Mouse (Mus musculus) neural tube, embryonic 14.5 days (tissue): ENCODE results near the gene Nr4a2. TPM values are rescaled to one million over a fixed set of nuclear protein-coding genes. Genes with fewer than 3 reads are reported as not detected.

Experiments
- ATAC-seq: fragments of 200-750 bp; cut with Nextera tagmentation; 2 replicates; pipeline ENCODE4 v1.8.0; 2017; ENCODE audit warnings: low read depth, mild to moderate bottlenecking, moderate TSS enrichment, moderate library complexity
- H3K27ac ChIP-seq: fragments of 300-500 bp; sonication (generic); 2 replicates; pipeline ENCODE4 v1.5.1; 2014; ENCODE audit warnings: low read depth, mild to moderate bottlenecking, control low read depth, low read length, moderate library complexity, mixed read lengths
- H3K27me3 ChIP-seq: fragments of 300-500 bp; sonication (generic); 2 replicates; pipeline ENCODE4 v1.6.1; 2014; ENCODE audit warnings: low read length; ENCODE audit not compliant: control insufficient read depth, insufficient read depth
- H3K36me3 ChIP-seq: fragments of 300-500 bp; sonication (generic); 2 replicates; pipeline ENCODE4 v1.6.1; 2014; ENCODE audit warnings: low read length, mixed read lengths; ENCODE audit not compliant: control insufficient read depth, insufficient read depth
- H3K4me1 ChIP-seq: fragments of 300-500 bp; sonication (generic); 2 replicates; pipeline ENCODE4 v1.6.1; 2014; ENCODE audit warnings: low read length; ENCODE audit not compliant: control insufficient read depth, insufficient read depth
- H3K4me2 ChIP-seq: fragments of 300-500 bp; sonication (generic); 2 replicates; pipeline ENCODE4 v1.6.1; 2014; ENCODE audit warnings: mild to moderate bottlenecking, low read depth, low read length, control low read depth
- H3K4me3 ChIP-seq: fragments of 300-500 bp; sonication (generic); 2 replicates; pipeline ENCODE4 v1.5.1; 2014; ENCODE audit warnings: low read depth, low read length, control low read depth, mixed read lengths
- H3K9ac ChIP-seq: fragments of 300-500 bp; sonication (generic); replicated peaks from 2 replicates; pipeline ENCODE4 v1.6.1; 2014; ENCODE audit warnings: low read depth, mild to moderate bottlenecking, control low read depth, low read length, mixed read lengths
- H3K9me3 ChIP-seq: fragments of 300-500 bp; sonication (generic); 2 replicates; pipeline ENCODE4 v1.6.1; 2016; ENCODE audit warnings: low read length; ENCODE audit not compliant: control insufficient read depth
- WGBS: fragments of 180-500 bp; shearing (Covaris S2); extraction: QIAGEN DNeasy Blood & Tissue Kit; methylation state at CpG from one replicate; pipeline ENCODE4 v1.1.7; 2014; 5-methylcytosine and 5-hydroxymethylcytosine counted together
- polyA plus RNA-seq: library from polyadenylated mRNA; unstranded; fragments of >200 nt; fragmentation: Nextera tagmentation; extraction: Ambion mirVana; gene quantifications from 2 replicates; pipeline ENCODE4 v1.2.1, GENCODE M21; 2014

The Nr4a2 gene
- polyA plus RNA-seq, 1 experiment from 2014 or later: 24.7 TPM

DNA sequence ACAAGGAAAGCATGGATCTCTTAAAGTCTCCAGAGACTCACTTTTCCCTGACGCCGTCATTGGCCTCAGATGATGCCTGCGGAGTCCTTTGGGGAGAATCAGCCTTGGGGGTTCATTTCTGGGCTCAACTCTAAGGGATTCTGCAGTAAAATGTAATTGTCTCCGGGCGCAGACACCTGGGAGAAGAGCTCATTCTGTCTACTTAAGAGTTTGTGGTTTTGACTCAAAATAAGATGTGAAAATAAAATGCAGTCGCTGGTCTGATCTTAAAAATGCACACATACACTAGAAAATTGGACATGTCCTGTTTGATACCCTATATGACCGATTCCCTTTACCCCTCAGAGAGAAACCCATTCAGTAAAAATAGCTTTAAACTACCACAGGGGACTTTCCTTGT is 18.4 kb downstream of the Nr4a2 start:
- peaks cover 4% of the 10 kb centered on the region; the same call in 1 of the 2 replicates for H3K4me1 ChIP-seq
- no peaks in the 10 kb centered on the region for H3K36me3 ChIP-seq
- peaks cover 69% of the 10 kb centered on the region for H3K27me3 ChIP-seq
- no peak overlapping the region for H3K4me2 ChIP-seq
- 5% methylated on average over 7 of the region's 7 CpGs for WGBS
- no peak overlapping the region for H3K4me3 ChIP-seq
- H3K9ac ChIP-seq: no peak overlapping the region
- no peak overlapping the region for H3K27ac ChIP-seq
- no peak for ATAC-seq
- no peaks in the 10 kb centered on the region for H3K9me3 ChIP-seq

DNA sequence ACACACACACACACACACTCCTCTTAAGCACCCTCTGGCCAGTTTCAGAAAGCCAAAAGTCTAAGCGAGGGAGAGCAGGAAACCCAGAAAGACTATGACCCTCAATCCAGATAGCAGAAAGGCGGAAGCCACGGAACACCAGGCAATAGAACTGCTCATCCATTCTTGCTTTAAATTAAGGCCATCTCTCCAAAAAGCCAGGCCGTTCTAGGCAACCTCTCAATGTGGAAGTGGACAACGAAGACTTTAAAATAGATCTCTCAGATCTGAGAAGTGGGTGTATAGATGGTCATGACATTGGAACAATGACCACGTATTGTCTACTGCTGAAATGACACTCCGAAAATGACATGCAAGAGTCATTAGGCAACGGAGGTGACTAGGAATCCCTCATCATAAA is 19.1 kb downstream of the Nr4a2 start:
- no peak overlapping the region for H3K4me2 ChIP-seq
- H3K9me3 ChIP-seq: no peaks in the 10 kb centered on the region
- H3K9ac ChIP-seq: no peak overlapping the region
- no peak overlapping the region for H3K27ac ChIP-seq
- H3K4me3 ChIP-seq: no peak overlapping the region
- no peak for ATAC-seq
- H3K36me3 ChIP-seq: no peaks in the 10 kb centered on the region
- H3K4me1 ChIP-seq: peaks cover 4% of the 10 kb centered on the region; the same call in 1 of the 2 replicates
- 1% methylated on average over 8 of the region's 8 CpGs for WGBS
- H3K27me3 ChIP-seq: peaks cover 68% of the 10 kb centered on the region

DNA sequence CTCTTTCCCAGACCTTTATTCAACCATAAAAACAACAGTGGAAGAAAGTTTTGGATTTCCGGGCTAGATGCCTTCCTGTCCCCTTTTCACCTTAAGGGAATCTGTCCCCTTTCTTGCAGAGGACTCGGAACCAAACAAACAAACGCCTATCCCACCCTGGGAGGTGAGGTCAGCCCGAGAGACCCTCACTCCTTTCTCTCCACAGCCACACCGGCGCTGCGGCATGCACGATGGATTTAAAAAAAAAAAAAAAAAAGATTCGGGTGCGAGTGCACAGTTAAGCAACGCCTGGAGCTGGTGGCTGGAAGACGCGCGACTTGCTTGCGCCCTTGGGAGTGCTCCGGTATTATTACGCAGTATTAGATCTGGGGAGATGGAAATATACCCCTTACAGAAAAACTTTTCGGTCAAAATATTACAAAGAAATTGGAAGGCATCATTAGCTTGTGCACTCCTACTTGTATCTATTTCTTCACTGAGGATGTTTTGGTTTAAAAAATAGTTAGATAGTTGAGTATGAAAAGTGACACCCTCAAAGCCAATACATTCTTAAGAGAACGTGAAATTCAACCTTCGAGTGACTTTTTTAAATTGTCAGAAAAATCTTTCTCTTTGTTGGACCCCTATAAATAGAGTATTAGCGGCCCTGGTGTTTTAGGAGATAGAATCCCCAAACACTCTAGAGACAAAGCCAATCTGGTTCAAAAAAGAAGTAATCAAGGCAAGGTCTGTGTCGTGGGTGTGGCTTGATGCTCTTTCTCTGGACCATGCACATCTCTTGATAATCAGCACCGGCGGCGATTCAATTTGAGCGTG is 19.8 kb downstream of the Nr4a2 start:
- Histone ChIP-seq H3K4me2 (no peak overlapping the region), H3K27me3 (peaks cover 72% of the 10 kb centered on the region), H3K4me3 (no peak overlapping the region), H3K27ac (no peak overlapping the region), H3K36me3 (no peaks in the 10 kb centered on the region), H3K9me3 (no peaks in the 10 kb centered on the region), H3K9ac (no peak overlapping the region), H3K4me1 (peaks cover 4% of the 10 kb centered on the region; the same call in 1 of the 2 replicates)
- no peak for ATAC-seq
- 2% methylated on average over 26 of the region's 26 CpGs for WGBS

DNA sequence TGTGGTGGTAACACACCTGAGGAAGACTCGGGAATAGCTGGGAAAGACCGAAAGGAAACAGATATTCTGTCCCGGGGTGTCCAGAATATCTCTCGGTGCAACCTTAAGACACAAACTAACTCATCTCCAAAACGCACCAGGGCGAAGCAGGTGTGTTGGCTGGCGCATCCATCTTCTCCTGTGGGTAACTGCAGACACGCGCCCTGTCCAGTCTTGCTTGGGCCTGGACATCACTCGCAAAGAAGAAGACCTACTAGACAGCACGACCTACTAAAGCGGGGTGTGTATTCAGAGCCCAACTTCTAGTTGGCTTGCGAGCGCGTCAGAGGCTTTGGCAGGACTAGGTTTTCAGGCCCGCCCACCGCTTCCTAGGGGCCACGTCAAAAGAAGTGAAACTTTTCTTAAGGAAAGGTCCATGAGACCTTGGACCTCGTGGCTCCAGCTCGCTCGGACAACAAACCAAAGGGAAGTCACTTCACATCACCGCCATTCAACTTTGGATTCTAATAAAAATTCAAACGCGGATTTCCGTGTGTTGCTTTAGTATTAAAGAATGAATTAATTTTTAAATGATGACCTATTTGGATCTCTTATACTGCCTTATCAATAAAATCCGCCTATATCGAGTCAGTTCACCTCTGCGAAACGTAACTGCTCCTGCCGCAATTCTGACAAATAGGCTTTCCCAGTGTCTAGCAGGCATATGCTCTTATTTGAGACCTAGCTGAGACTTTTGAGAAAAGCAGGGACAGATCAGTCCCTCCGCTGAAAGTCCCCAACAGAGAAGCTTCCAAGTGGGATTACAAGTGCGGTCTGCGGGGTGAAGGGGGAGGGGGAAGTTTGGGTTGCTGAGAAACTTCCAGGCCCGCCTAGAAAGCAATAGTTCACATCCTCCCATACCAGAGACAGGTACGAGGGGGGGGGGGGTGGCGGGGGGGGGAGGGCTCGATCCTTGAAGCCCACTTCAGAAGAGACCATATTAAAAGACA is 20.7 kb downstream of the Nr4a2 start:
- peak overlapping the region; percentile 23; the same call in 1 of the 2 replicates for H3K4me3 ChIP-seq
- 0 out of 2 replicates have a peak, but pooled peaks have one; percentile 6 for ATAC-seq
- H3K9me3 ChIP-seq: no peaks in the 10 kb centered on the region
- H3K27me3 ChIP-seq: peaks cover 71% of the 10 kb centered on the region
- H3K4me1 ChIP-seq: peaks cover 4% of the 10 kb centered on the region; the same call in 1 of the 2 replicates
- 1% methylated on average over 35 of the region's 37 CpGs for WGBS
- H3K9ac ChIP-seq: no peak overlapping the region
- H3K27ac ChIP-seq: no peak overlapping the region
- H3K4me2 ChIP-seq: peak overlapping the region; percentile 46
- H3K36me3 ChIP-seq: no peaks in the 10 kb centered on the region

DNA sequence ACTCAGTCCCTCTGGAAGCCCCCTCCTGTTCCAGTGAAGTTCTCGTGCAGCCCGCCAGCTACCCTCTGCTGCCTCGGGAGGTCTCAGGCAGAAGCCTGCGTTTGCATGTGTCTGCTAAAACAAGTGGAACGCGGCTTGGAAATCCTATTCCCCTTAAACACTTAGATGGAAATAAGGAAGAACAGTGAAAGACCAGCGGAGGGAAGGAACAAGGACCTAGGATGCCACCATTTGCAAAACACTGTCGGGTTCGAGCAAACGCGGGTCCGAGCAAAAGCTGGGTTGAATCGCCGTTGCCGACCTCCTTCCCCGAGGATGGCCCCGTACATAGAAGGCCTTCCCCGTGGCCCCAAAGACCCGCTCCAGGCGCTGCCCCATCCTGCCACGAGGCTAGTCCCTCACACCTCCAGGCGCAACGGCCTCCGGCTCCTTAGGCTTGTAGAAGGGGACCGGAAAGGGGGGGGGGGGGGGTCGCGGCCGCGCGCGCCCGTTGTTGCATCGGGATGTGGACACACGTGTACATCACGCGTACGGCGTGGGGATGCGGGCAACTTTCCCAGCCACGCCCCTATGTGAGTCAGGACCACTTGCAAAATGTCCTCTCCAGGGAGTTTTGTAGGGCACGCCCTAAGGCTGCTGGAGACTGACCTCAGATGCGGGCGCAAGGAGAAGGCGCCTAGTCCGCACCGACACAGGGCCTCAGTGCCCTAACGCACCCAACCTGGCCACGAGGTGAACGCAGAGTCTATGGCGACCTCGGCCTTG is 21.5 kb downstream of the Nr4a2 start:
- ATAC-seq: peak; percentile 54
- no peak overlapping the region for H3K27ac ChIP-seq
- no peaks in the 10 kb centered on the region for H3K36me3 ChIP-seq
- H3K4me2 ChIP-seq: peak overlapping the region; percentile 46
- peak overlapping the region; percentile 23; the same call in 1 of the 2 replicates for H3K4me3 ChIP-seq
- WGBS: under 1% methylated on average over 45 of the region's 51 CpGs
- H3K27me3 ChIP-seq: peaks cover 68% of the 10 kb centered on the region
- 0 out of 2 replicates have a peak overlapping the region, but pooled peaks have one; percentile 2 for H3K9ac ChIP-seq
- no peaks in the 10 kb centered on the region for H3K9me3 ChIP-seq
- H3K4me1 ChIP-seq: peaks cover 4% of the 10 kb centered on the region; the same call in 1 of the 2 replicates

DNA sequence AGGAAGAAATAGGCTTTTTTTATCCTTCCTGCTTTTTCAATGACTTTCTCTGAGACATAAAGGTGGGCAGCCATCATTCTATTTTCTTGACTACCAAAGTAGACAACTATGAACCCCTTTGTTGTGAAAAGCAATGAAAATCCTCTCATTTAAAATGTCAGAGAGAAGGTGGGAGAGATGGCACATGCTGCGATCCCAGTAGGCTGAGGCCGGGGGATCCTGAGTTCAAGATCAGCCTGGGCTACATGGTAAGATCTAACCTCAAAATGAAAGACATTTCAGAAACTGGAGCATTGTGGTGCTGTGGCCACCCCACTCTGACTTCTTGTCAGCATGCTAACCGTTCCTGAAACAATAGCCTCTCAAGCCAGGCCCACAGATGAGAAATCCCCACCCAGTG is 23.6 kb downstream of the Nr4a2 start:
- no peaks in the 10 kb centered on the region for H3K36me3 ChIP-seq
- H3K27ac ChIP-seq: no peak overlapping the region
- no peak overlapping the region for H3K4me3 ChIP-seq
- no peak overlapping the region for H3K4me2 ChIP-seq
- H3K9me3 ChIP-seq: no peaks in the 10 kb centered on the region
- ATAC-seq: no peak
- no peak overlapping the region for H3K9ac ChIP-seq
- peaks cover 4% of the 10 kb centered on the region; the same call in 1 of the 2 replicates for H3K4me1 ChIP-seq
- H3K27me3 ChIP-seq: peaks cover 57% of the 10 kb centered on the region
- 66% methylated on average over 3 of the region's 3 CpGs for WGBS

DNA sequence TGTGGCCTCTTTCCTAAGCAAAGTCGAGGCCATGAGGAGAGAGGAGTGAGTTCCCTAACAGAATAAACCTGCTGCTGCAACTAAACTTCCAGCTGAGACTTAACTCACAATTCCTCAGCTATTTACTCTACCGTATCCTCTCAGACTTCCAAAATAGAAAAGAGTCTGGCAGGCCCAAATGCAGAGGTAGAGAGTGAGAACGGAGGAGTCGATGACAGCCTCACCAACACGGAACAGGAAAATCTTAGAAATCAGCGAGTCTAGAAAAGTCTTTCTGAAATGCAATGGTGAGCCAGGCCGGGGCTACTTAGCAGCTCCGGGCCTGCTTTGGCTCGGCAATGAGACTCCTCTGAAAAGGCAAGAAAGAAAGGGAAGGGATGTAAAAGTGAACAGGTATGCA is 51.4 kb downstream of the Nr4a2 start:
- H3K4me3 ChIP-seq: no peak overlapping the region
- no peak overlapping the region for H3K4me2 ChIP-seq
- H3K27me3 ChIP-seq: no peaks in the 10 kb centered on the region
- H3K36me3 ChIP-seq: no peaks in the 10 kb centered on the region
- H3K4me1 ChIP-seq: no peaks in the 10 kb centered on the region
- no peaks in the 10 kb centered on the region for H3K9me3 ChIP-seq
- WGBS: 79% methylated on average over 9 of the region's 9 CpGs
- no peak overlapping the region for H3K9ac ChIP-seq
- no peak overlapping the region for H3K27ac ChIP-seq
- ATAC-seq: no peak

DNA sequence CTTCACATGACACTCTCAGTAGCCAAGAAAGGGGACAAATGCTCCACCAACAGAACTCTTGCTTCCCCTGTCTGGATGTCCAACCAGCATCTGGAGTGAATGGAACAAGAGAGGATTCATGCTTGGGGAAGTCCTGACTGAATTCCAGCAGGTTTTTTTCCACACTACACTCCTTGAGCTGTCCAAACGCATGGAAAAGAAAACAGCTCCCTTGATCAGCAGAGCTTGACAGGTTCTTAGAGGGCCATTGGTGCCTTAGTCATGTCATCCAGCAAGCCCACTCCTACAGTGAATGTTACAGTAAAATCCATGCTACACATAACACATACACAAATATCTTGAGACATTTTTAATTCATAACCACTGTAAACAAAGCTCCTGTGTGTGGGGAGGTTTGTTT is 60.3 kb downstream of the Nr4a2 start:
- H3K9ac ChIP-seq: no peak overlapping the region
- WGBS: 81% methylated on average over 1 of the region's 1 CpGs
- no peak for ATAC-seq
- no peak overlapping the region for H3K4me2 ChIP-seq
- no peak overlapping the region for H3K27ac ChIP-seq
- no peaks in the 10 kb centered on the region for H3K27me3 ChIP-seq
- no peaks in the 10 kb centered on the region for H3K4me1 ChIP-seq
- no peaks in the 10 kb centered on the region for H3K9me3 ChIP-seq
- no peak overlapping the region for H3K4me3 ChIP-seq
- no peaks in the 10 kb centered on the region for H3K36me3 ChIP-seq
